Mouse (Mus musculus) cerebellum, adult 11-12 months (tissue): ENCODE results near the gene Ebf3.

ENCODE experiments used
- DNase-seq: peaks from one replicate; pipeline ENCODE4 v3.0.0; 2022

Ebf3 gene

DNA sequence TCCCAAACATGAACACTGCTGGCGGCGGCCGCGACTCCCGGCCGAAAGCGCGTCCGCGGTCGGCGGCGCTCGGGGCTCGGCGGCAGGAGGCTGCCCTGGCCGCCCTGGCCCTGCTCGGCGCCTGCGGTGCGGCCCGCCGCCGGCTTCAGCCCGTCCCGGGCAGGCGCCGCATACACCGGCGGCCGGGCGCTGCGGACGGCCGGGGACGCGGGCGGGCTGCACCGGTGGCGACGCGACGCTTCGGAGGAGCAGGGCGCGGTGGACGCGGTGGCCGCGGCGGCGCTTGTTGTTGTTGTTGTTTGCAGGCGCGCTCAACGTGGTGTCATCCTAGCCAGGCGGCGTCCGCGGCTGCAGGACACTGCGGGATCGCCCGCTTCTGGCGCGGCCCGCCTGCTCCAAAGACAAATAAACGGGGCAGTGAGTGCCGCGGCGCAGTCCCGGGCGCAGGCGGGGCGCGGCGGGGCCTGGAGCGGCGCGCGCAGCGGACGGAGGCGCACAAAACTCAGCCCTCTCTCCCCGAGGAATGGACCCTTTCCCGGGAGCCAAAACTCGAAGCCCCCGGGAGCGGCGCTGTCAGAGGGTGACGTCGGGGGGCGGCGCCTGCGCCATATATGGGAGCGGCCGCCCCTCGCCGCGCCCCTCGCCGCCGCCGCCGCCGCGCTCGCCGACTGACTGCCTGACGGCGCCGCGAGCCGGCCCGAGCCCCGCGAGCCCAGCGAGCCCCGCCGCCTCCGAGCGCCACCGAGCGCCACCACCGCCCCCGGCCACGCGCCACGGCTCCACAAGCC, at the start of gene Ebf3:
Gene Ebf3 (minus strand): TSS at position 542 of the 788 bp plus-strand sequence.
- no peak for DNase-seq

GRCm38 (mm10) chr7:137346860-137347259, 32.6 kb upstream of the Ebf3 start:
- DNase-seq: no peak

DNA sequence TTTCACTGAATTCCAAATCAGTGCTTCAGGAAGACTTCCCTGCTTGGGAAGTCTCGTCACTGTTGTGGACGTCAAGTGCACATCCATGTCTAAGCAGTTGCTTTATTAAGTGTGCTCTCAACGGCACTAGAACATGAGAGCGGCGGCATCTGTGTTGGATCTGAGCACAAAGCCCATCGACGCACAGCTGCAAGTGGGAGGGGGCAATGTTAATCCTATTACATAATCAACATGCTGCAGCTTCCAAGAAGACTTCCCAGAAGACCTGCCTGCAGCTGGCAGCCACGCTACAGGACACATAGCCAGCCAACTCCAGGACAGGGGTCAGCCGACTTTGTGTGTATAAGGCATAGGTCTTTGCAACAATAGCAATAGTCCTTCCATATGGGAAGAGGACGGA, 31.8 kb upstream of the Ebf3 start:
- no peak for DNase-seq

DNA sequence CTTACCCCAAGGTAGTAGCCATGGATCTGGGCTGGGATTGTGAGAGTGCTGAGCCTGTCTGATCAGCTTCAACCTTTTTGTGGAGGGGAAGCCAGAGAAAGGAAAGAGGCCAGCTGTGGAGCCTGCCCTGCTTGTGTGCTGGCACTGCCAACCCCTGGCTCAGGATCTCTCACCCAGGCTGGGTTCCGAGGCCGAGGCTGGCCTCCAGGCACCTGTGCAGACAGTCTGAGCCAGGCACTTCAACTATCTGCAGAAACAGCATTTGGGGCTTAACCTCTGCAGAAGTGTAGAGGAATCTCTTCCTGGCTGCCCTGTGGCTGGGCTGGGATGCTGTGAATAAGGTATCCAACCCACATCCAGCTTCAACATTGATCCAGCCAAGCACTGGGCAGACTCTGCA, 19.7 kb upstream of the Ebf3 start:
- no peak for DNase-seq

GRCm38 (mm10) chr7:137322926-137323325, 8.7 kb upstream of the Ebf3 start:
- no peak for DNase-seq

DNA sequence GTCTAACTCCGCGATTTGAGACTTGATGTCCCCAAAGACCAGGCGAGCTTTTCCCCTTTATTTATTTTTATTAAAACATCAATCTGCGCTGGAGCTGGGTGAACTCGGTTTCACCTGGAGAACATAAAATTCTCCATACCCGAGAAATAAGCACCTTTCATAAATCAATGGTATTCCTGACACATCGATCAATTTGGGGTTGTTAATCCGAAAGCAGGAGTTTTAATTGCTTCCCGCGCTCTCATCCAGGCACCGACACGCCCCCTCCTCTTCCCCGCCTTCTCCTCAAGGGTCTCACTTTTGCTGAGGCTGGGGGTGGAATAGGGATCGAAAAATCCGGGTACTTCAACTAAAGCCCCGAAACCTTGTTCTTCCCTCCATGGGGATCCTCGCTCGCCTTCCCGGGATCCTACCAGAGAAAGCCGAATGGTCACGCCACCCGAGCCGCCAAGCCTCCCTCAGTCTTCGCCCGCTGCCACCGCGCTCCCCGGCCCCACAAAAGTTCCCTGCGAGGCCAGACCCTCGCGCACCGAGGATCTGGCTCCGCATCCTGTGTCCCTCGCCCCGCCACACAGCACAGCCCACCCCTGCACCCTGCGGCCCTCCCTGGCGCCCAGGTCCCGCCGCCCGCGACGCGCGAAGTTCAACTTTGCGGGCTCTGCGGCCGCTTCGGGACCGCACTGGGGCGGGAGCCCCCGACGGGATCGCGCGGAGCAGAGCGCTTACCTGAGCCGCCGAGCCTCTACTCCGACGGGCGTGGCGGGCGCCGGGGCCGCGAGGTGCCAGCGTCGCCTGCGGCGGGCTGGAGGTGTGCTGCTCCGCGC, 7.9 kb upstream of the Ebf3 start:
- DNase-seq: no peak

DNA sequence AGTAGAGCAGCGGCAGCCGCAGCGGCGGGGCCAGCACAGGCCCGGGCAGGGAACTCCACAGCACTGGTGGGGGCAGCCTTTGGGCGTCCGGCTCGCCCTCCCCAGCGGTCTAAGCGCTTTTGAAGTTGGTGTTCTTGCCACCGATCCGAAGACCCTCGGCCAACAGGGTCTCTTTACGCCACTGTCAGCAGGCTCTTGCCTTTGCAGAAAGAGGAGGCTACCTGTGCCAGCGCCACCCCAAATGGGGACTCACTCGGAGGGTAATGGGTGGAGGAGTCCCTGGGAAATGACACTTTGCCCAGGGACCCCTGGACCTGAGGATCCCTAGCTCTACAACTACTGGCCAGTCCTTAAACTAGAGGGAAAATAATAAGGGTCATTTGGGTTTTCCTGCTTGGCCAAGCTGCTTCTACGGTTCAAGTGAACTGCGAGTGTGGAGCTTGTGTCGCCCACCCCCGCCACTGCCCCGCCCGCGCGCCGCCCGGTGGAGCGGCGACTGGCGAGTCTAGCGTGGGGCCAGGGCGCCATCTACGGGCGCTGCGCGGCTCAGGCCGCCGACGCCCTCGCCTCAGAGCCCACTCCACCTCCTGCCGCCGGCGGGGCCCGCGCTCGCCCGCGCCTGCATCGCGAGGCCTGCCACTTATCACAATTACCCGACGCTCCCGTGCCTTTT, 7.0 kb upstream of the Ebf3 start:
- no peak for DNase-seq

- no peak for DNase-seq
These were observed 6.1 kb upstream of the Ebf3 start for GRCm38 (mm10) chr7:137320320-137320719.

DNA sequence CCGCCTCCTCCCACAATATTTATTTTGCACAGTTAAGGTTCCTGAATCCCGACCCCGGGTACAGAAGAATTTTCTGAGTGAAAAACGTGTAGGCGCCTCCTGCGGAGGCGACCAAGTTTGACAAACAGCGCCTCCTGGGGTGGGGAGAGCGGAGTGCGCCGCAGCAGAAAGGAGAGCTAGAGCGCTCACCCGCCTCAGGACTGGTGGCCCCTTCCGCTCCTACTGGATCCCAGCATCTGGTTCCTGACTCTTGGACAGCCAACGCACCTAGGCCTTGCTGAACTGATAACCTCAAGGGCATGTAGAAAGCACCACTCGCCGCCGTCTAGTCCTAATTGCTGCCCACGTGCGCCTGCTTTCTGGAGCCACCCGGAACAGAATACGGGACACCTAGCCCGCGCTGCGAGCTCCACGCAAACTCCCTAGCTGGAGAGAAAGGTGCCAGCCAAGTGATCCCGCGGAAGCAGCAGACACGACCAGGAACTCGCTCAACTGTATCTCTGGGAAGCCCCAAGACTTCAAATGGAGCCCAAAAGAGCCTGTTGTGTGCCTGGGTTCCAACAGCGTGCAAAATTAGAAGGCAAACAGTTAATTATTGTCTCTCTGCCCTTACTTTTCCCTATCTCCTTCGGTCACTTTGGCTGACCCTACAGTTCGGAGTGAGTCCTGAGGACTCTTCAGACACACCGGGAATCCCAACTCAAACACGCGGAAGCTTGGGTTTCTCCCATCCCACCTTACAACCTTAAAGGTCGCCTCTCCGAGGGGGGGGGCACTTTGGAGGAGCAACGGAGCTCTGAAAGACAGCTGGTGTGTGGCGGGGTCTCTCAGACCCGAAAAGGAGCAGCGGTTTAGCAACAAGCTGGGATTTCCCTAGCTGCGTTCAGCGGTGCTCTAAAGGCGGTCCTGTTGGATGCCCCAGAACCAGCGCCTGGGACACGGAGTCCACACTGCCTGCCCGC, 5.0 kb upstream of the Ebf3 start:
- no peak for DNase-seq

- no peak for DNase-seq
These were observed 4.1 kb upstream of the Ebf3 start for GRCm38 (mm10) chr7:137318383-137318775.

GRCm38 (mm10) chr7:137317659-137318382, 3.6 kb upstream of the Ebf3 start:
- no peak for DNase-seq

- no peak for DNase-seq
These were observed 2.8 kb upstream of the Ebf3 start for GRCm38 (mm10) chr7:137316926-137317658.

DNA sequence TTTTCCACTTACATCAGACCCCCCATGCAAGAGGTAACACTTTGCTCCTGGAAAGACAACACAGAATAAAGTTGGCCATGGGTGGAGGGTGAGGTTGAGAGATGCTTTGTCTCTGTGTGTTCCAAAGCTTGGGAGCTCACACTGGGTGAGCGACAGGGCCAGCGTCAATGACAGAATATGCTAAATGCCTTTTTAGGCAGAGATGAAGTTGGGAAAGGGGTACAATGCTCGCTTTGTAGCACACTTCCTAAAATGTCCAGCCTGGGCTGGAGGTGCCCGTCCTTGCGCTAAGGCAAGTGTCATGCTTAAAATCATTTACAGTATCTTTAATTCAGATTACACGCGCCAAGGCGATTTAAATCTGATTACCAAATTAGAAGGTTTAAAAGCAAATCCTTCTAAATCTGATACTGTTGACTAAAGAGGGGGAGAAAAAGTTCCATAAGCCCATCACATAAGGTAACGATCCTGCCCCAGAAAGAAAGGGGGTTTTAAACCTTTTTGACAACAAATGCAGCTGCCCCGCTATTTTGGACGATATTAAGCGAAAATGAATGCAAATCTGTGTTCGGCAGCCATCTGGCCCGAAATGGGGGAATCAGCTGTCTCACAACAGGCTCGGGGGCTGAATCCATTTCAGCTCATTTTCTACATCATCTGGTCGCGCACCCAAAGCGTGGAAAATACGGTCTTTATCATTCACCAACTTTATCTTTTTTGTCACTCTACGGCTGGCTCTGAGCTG, 2.1 kb upstream of the Ebf3 start:
- DNase-seq: no peak

- DNase-seq: no peak
These were observed 1.3 kb upstream of the Ebf3 start for GRCm38 (mm10) chr7:137315544-137315940.

DNA sequence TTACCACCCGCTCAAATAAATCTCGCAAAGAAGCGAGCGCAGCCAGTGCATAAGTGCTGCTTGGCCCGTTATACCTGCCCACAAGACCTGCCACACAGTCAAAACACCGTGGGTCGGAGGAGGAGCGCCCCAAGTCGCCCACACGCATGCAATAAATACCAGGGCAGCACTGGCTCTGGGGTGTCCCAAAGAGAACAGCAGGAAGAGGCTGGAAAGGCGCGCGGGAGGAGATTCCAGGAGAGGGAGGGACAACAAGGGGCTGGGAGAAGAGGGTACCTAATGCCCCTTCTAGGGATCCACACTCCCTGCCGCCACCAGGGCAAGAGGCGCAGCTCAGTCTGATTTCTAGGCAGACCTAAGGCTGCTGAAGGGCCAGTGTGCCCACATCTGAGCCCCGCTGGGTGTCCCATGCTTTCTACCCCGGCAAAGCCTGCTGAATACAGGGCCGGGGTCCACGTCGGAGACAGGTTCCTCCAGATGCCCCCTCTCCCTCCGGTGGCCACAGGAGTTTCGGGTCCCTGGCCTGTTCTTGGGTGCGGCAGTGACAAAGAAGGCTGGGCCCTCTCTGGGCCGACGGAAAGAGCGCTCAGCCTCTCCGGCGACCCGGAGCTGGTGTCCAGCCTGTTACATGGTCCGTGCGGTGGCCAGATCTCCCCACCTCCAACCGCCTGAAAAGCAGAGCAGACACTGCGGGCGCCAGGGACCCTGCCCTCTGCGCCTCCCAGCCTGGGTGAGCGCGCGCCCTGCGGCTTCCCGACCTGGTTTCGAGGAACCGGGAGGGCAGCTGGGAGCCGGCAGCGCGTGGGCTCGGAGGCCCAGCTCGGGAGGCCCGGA, 682 bp upstream of the Ebf3 start:
- no peak for DNase-seq

GRCm38 (mm10) chr7:137313183-137313903, 902 bp downstream of the Ebf3 start:
- no peak for DNase-seq

GRCm38 (mm10) chr7:137312933-137313182, 1.4 kb downstream of the Ebf3 start:
- no peak for DNase-seq

GRCm38 (mm10) chr7:137312166-137312932, 1.9 kb downstream of the Ebf3 start:
- no peak for DNase-seq
